Mouse (Mus musculus): ENCODE data around the gene Golgb1. TPM values are rescaled to one million over a fixed set of nuclear protein-coding genes. Genes with fewer than 3 reads are reported as not detected.

The Golgb1 gene
- total RNA-seq, 2 experiments from 2014 or later: 74.1 to 82.4 TPM

GRCm38 (mm10) chr16:36944895-36945424 is 70.0 kb downstream of the Golgb1 start:
- DNase-seq: peak; percentile 19 to 24

- DNase-seq: no peak
Observed at GRCm38 (mm10) chr16:36946459-36947159, 71.7 kb downstream of the Golgb1 start.

GRCm38 (mm10) chr16:36947646-36948197 is 72.8 kb downstream of the Golgb1 start:
- no peak for DNase-seq

- DNase-seq: no peak
Observed at GRCm38 (mm10) chr16:36949614-36950336, 74.8 kb downstream of the Golgb1 start.

- no peak for DNase-seq
Observed at GRCm38 (mm10) chr16:36951029-36951428, 76.1 kb downstream of the Golgb1 start.

- no peak for DNase-seq
Observed at GRCm38 (mm10) chr16:36955106-36955505, 80.2 kb downstream of the Golgb1 start.

GRCm38 (mm10) chr16:36963415-36963814 is 88.5 kb downstream of the Golgb1 start:
- DNase-seq: no peak

GRCm38 (mm10) chr16:36979127-36979526 is 104.2 kb downstream of the Golgb1 start:
- DNase-seq: no peak

Other genes starting within 250 kb of the Golgb1 start
- gene Cd86, start 209.1 kb upstream of the Golgb1 start, total RNA-seq (2021): 1 to 10 TPM; 1.3 to 1.4 TPM
- under 1 TPM; 0.25 TPM for gene Ildr1, start 181.2 kb upstream of the Golgb1 start, total RNA-seq (2021)
- 10 to 100 TPM; 39.7 to 44.0 TPM for gene Slc15a2, start 90.2 kb upstream of the Golgb1 start, total RNA-seq (2021)
- 10 to 100 TPM; 38.9 to 39.1 TPM for gene Iqcb1, start 46.8 kb upstream of the Golgb1 start, total RNA-seq (2021)
- gene Eaf2, start 137 bp upstream of the Golgb1 start, total RNA-seq (2021): 1 to 10 TPM; 1.1 to 1.2 TPM
- gene Hcls1, start 59.8 kb downstream of the Golgb1 start, total RNA-seq (2021): 1 to 10 TPM; 3.2 to 4.5 TPM
- gene Fbxo40, start 115.3 kb downstream of the Golgb1 start, total RNA-seq (2021): under 1 TPM in 1 of 2 experiments, not detected in 1; 0.07 TPM
- gene Polq, start 136.6 kb downstream of the Golgb1 start, total RNA-seq (2021): 1 to 10 TPM; 1.2 to 1.4 TPM